Mouse (Mus musculus) megakaryocyte-erythroid progenitor cell, adult 5 weeks (primary cell): ENCODE data around the gene Il24. TPM values are rescaled to one million over a fixed set of nuclear protein-coding genes. Genes with fewer than 3 reads are reported as not detected.

ENCODE experiments used
- polyA plus RNA-seq: library from polyadenylated mRNA; stranded (reverse); fragments of >175 nt; gene quantifications from 2 replicates; pipeline ENCODE4 v1.2.3, GENCODE M21; 2012

Il24 gene
- polyA plus RNA-seq = not detected in 2 replicates

DNA sequence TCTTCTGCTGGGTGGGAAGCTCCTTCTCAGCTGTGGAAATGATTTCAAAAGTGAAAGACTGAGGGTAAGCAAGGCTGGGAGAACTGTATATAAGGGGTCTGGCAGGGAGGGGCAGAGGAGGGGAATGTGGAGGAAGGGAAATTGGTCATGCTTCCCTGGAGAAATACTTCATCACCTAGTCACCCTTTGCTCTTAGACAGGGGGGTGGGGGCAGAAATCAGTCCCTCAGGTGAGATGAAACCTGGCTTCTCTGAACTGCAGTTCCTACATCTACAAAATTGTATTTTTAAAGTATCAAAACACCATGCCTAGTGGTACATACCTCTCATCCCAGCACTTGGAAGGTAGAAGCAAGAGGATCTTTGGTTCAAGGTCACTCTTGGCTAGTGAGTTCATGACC, at the start of gene Il24:
TSS of gene Il24 (minus strand) at position 101 of the 400 bp plus-strand sequence.

GRCm38 (mm10) chr1:130911401-130912010, 24.3 kb upstream of the Il24 start, which contains the start of gene Il20:
Il20 (minus strand) TSS chr1:130911451.

DNA sequence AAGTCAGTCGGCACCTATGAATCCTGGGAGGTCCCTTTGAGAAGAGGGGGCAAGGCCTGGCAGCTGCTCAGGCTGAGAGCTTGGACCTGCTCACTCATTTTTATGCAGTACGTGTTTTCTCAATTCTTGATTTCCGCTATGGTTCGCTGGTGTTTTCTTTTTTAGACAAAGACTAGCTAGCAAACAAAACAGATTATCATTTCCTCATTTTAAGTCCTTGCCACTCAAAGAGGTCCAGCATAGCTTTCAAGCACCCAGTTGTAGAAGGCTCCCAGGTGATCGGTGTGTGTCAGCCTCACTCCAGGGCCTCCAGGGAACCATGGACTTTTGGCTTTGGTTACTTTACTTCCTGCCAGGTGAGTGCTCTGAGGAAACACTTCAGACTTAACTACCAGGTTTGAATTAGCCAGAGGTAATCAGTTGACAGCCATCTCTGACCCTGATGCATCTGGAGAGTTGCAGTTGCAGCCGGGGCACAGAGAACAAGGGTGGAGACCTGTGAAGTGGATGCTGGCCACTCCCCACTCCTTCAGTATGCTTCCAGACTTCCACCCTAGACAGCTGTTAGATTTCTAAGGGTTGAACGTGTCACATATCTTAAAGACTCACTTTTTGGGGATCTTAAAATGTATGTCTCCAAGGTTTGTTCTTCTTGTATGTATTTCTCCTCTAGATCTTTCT, 21.6 kb downstream of the Il24 start, which contains the start of gene Fcmr:
TSS of gene Fcmr (plus strand) at position 129 of the 681 bp plus-strand sequence.

Other genes with a start within 250 kb of the Il24 start
- gene C4bp, start 225.8 kb downstream of the Il24 start, polyA plus RNA-seq = not detected in 2 replicates
- not detected in 2 replicates for gene Gm29427, start 171.7 kb downstream of the Il24 start, polyA plus RNA-seq
- gene Yod1, start 170.1 kb downstream of the Il24 start, polyA plus RNA-seq = 1.2 and 1.8 TPM in 2 replicates
- gene Pfkfb2, start 158.2 kb downstream of the Il24 start, polyA plus RNA-seq = 2.5 and 3.2 TPM in 2 replicates
- gene AA986860, start 155.5 kb downstream of the Il24 start, polyA plus RNA-seq = 0.29 and 0.44 TPM in 2 replicates
- gene Fcamr, start 86.6 kb downstream of the Il24 start, polyA plus RNA-seq = not detected in 2 replicates
- gene Pigr, start 60.8 kb downstream of the Il24 start, polyA plus RNA-seq = not detected in 2 replicates
- gene Fcmr, start 21.8 kb downstream of the Il24 start, polyA plus RNA-seq = 0.57 and 6.6 TPM in 2 replicates
- not detected in 2 replicates for gene Il20, start 24.0 kb upstream of the Il24 start, polyA plus RNA-seq
- gene Il19, start 52.7 kb upstream of the Il24 start, polyA plus RNA-seq = not detected in 2 replicates
- not detected in 2 replicates for gene Il10, start 132.4 kb upstream of the Il24 start, polyA plus RNA-seq
- 313 and 344 TPM in 2 replicates for gene Mapkapk2, start 210.4 kb upstream of the Il24 start, polyA plus RNA-seq